Mouse (Mus musculus) testis, adult 2 months (tissue): Measurements from ENCODE around the gene Tenm3.

Source experiments
- CTCF ChIP-seq: fragments of 200-500 bp; IDR thresholded peaks from 2 replicates; pipeline ENCODE4 v1.5.1; 2012; ENCODE audit warnings: low read depth, mild to moderate bottlenecking, inconsistent platforms, low read length, moderate library complexity; ENCODE audit not compliant: control insufficient read depth, insufficient read depth, insufficient replicate concordance
- POLR2A ChIP-seq: fragments of 200-500 bp; IDR thresholded peaks from 2 replicates; pipeline ENCODE4 v1.6.1; 2012; ENCODE audit warnings: low read depth, mild to moderate bottlenecking, inconsistent platforms, low read length, moderate library complexity; ENCODE audit not compliant: control insufficient read depth

- TF ChIP-seq CTCF (no peak), POLR2A (no peak)
Observed at GRCm38 (mm10) chr8:48275066-48275465, 568.7 kb downstream of the Tenm3 start.
